Mouse (Mus musculus): Measurements from ENCODE around the gene Olfr1281.
"Not testable (repeated sequence)": the region's sequence is repeated elsewhere in the genome, so short reads cannot be mapped to it uniquely, and the experiment has no call there.

Gene Olfr1281

DNA sequence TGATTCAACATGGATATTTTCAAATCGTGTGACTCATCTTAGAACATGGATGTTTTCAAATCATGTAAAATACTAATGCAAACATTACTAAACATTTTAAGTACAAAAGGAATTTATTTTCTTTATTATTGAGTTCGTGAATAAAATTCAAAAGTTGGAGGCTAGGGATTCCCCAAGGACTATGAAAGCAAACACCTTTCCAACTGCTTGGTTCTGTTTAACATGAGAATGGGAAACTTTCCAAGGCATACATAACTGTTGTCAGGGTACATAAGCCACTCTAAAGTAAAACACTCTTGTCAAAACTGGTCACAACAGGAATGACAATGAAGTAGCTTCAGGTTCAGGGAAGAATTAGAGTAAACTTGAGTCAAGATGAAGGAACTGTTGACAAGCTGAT lies at the start of gene Olfr1281:
TSS of gene Olfr1281 (plus strand) at position 301 of the 400 bp plus-strand sequence.
- DNase-seq (ENCODE audit: low spot score in 2 of 2) = no peak

- DNase-seq (ENCODE audit: low spot score in 2 of 2) = no peak
These were observed 36.5 kb upstream of the Olfr1281 start, which contains the start of gene Olfr1278 for GRCm38 (mm10) chr2:111289836-111290235. Gene Olfr1278 (plus strand): TSS chr2:111290136.

DNA sequence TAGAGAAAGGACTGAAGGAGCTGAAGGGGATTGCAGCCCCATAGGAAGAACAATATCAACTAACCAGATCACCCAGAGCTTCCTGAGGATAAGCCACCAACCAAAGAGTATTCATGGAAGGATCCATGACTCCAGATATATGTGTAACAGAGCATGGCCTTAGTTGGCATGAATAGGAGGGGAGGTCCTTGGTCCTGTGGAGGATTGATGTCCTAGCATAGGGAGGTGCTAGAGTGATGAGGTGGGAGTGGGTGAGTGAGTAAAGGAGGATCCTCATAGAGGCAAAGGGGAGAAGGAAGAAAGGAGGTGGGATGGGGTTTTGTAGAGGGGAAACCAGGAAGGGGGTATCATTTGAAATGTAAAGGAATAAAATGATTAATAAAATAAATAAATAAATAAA lies 27.8 kb upstream of the Olfr1281 start:
- DNase-seq (ENCODE audit: low spot score in 2 of 2) = no peak

GRCm38 (mm10) chr2:111300374-111300773 lies 25.9 kb upstream of the Olfr1281 start, which contains the start of gene Olfr1279:
Gene Olfr1279 (plus strand): TSS chr2:111300635.
- DNase-seq (ENCODE audit: low spot score in 2 of 2) = no peak

- no peak for DNase-seq (ENCODE audit: low spot score in 2 of 2)
These were observed 12.6 kb upstream of the Olfr1281 start, which contains the start of gene Olfr1280 for GRCm38 (mm10) chr2:111313717-111314116. Gene Olfr1280 (plus strand): TSS chr2:111314017.

DNA sequence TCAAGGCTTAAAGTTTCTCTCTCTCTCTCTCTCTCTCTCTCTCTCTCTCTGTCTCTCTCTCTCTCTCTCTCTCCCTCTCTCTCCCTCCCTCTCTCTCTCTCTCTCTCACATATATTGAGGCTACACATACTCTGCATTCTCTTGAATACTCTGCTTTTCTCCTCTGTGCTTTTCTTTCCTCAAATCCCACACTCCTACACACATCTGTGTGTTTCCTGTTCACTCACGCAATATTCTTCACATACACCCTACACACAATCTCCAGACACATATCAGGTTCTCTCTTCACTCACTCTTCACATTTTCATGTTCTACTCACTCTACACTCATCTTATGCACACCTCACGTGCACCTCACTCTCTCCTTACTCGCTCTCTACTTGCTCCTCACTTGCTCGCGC lies 7.4 kb downstream of the Olfr1281 start:
- not testable (repeated sequence) for DNase-seq (ENCODE audit: low spot score in 2 of 2)

DNA sequence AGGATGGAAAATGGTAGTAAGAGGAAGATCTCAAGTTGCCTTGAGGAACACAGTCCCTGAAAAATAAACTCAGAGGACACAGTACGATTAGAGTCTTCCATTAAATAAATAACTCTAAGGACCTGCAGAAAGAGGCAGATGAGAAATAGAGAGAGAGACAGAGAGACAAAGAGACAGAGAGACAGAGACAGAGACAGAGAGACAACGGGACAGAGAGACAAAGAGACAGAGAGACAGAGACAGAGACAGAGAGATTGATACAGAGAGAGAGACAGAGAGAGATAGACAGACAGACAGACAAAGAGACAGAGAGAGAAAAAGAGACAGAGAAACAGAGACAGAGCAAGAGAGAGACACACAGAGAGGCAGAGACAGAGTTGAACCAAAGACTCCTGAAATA lies 9.7 kb downstream of the Olfr1281 start, which contains the start of gene Olfr1282:
TSS of gene Olfr1282 (minus strand) at position 101 of the 400 bp plus-strand sequence.
- no peak for DNase-seq (ENCODE audit: low spot score in 2 of 2)

- no peak for DNase-seq (ENCODE audit: low spot score in 2 of 2)
These were observed 40.2 kb downstream of the Olfr1281 start, which contains the start of gene Olfr1283 for GRCm38 (mm10) chr2:111366490-111366889. Gene Olfr1283 (plus strand): TSS chr2:111366790.

DNA sequence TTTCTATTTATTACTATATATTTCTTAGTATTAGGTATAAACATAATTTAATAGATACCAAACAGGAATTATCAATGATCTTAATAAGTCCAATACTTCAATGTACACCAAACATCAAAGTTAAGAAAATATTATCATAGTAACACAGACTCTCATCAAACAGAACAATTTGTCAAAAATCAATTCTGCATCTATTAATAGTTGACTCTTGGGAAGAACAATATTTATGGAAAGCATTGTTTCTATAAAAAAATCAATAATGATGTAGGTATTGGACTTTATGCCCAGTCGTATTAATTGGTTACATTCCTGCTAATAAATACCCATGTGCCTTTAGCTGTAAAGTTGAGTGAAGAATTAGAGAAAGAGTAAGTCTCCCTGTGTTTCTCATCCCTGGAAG lies 48.9 kb downstream of the Olfr1281 start, which contains the start of gene Olfr1284:
TSS of gene Olfr1284 (plus strand) at position 301 of the 400 bp plus-strand sequence.
- no peak for DNase-seq (ENCODE audit: low spot score in 2 of 2)
